Mouse (Mus musculus): ENCODE data around the gene Gm20388.

DNA sequence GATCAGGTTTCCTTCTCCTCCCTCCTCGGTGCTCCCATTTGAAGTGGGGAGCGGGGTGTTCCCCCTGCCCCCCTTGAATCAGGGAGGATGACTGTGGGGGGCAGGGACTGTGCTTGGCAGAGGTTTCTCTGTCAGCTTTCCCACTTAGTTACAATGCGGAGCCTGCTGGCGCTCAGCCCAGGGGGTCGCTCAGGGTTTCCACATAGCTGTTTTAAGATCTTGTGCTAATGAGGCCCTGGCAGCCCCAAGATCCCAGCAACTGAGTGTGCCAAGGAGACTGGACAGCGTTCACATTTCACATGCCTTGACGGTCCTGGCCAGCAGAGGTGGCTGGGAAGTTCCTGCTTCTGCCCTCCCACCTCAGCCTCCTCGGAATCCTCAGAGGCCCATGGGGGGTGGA is 555.1 kb downstream of the Gm20388 start:
- no peak for TF ChIP-seq CTCF (IDR thresholded peaks at IDR 0.05; ENCODE audit: low read depth)
- no peak for TF ChIP-seq EP300 (IDR thresholded peaks at IDR 0.05; ENCODE audit: low read depth)

All from liver, embryonic 14.5 days (tissue).